Mouse (Mus musculus) forebrain, embryonic 14.5 days (tissue): ENCODE results near the gene Stx3. TPM values are rescaled to one million over a fixed set of nuclear protein-coding genes. Genes with fewer than 3 reads are reported as not detected.

Experiments used
- ATAC-seq: fragments of 200-750 bp; cut with Nextera tagmentation; 2 replicates; pipeline ENCODE4 v1.8.0; 2017; ENCODE audit warnings: mild to moderate bottlenecking, moderate library complexity
- DNase-seq: peaks from one replicate; pipeline ENCODE4 v3.0.0-alpha.2; 2015; ENCODE audit warnings: low spot score
- H3K27ac ChIP-seq: fragments of 300-500 bp; sonication (generic); 2 replicates; pipeline ENCODE4 v1.5.1; 2014; ENCODE audit warnings: low read depth, mild to moderate bottlenecking, control low read depth, low read length, moderate library complexity
- H3K27me3 ChIP-seq: fragments of 300-500 bp; sonication (generic); replicated peaks from 2 replicates; pipeline ENCODE4 v1.6.1; 2014; ENCODE audit warnings: low read length, control low read depth, mixed read lengths; ENCODE audit not compliant: control insufficient read depth, insufficient read depth
- H3K36me3 ChIP-seq: fragments of 300-500 bp; sonication (generic); 2 replicates; pipeline ENCODE4 v1.6.1; 2014; ENCODE audit warnings: low read length, control low read depth; ENCODE audit not compliant: control insufficient read depth, insufficient read depth
- H3K4me1 ChIP-seq: fragments of 300-500 bp; sonication (generic); 2 replicates; pipeline ENCODE4 v1.6.1; 2014; ENCODE audit warnings: antibody characterized with exemption, low read length, control low read depth; ENCODE audit not compliant: control insufficient read depth, insufficient read depth
- H3K4me2 ChIP-seq: fragments of 300-500 bp; sonication (generic); 2 replicates; pipeline ENCODE4 v1.6.1; 2014; ENCODE audit warnings: mild to moderate bottlenecking, control low read depth, low read length
- H3K4me3 ChIP-seq: fragments of 300-500 bp; sonication (generic); 2 replicates; pipeline ENCODE4 v1.5.1; 2014; ENCODE audit warnings: low read depth, low read length, control low read depth
- H3K9ac ChIP-seq: fragments of 300-500 bp; sonication (generic); 2 replicates; pipeline ENCODE4 v1.6.1; 2014; ENCODE audit warnings: mild to moderate bottlenecking, low read length, control low read depth, moderate library complexity
- H3K9me3 ChIP-seq: fragments of 300-500 bp; sonication (generic); replicated peaks from 2 replicates; pipeline ENCODE4 v1.6.1; 2016; ENCODE audit warnings: low read length, control low read depth, mixed read lengths; ENCODE audit not compliant: control insufficient read depth
- WGBS: fragments of 180-500 bp; shearing (Covaris S2); extraction: QIAGEN DNeasy Blood & Tissue Kit; methylation state at CpG from one replicate; pipeline ENCODE4 v1.1.7; 2014; 5-methylcytosine and 5-hydroxymethylcytosine counted together
- polyA plus RNA-seq: library from polyadenylated mRNA; unstranded; fragments of >200 nt; fragmentation: Nextera tagmentation; extraction: Ambion mirVana; gene quantifications from 2 replicates; pipeline ENCODE4 v1.2.1, GENCODE M21; 2014

Gene Stx3
- 11.8 and 14.5 TPM in 2 replicates for polyA plus RNA-seq

DNA sequence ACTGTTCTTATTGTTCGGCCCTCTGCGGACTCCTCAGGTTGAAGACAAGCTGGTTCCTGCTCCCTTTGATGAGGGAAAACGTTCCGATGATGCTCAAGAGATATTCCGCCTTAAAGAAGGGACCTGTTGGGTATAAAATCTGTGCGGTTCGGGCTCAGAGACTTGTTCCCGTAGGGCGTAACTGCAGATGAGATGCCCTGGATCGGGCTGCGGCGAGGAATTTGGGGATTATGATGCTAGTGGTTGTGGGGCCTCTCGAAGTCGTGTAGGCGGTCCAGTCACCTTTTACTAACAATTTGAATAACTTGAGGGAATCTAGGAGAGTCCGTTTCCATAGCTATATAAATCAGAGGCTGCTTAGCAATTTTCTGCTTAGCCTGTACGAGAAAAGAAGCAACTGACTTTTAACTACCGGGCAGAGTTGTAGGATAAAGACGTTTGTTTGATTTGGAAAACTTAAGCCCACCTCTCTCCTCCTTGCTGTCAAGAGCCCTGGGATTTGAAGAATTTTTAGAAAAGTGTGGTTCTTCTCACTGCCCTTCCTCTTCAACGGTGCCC, at the start of gene Stx3:
Gene Stx3, minus strand, starts transcription at position 261 of the 558 bp plus-strand sequence.
- H3K4me2 ChIP-seq = peak within 1 kb of the TSS; percentile 97
- peak; percentile 21 for ATAC-seq
- peak; percentile 29 for DNase-seq
- peak within 1 kb of the TSS; percentile 66 for H3K4me3 ChIP-seq
- H3K9me3 ChIP-seq = no peaks in the 10 kb centered on the region
- WGBS = under 1% methylated on average over 20 of the region's 20 CpGs
- H3K4me1 ChIP-seq = 0 out of 2 replicates have a peak, but pooled peaks cover 8% of the 10 kb centered on the region
- H3K27ac ChIP-seq = no peak within 1 kb of the TSS
- H3K9ac ChIP-seq = peak within 1 kb of the TSS; percentile 68
- H3K36me3 ChIP-seq = no peaks in the 10 kb centered on the region
- H3K27me3 ChIP-seq = peaks cover 26% of the 10 kb centered on the region

DNA sequence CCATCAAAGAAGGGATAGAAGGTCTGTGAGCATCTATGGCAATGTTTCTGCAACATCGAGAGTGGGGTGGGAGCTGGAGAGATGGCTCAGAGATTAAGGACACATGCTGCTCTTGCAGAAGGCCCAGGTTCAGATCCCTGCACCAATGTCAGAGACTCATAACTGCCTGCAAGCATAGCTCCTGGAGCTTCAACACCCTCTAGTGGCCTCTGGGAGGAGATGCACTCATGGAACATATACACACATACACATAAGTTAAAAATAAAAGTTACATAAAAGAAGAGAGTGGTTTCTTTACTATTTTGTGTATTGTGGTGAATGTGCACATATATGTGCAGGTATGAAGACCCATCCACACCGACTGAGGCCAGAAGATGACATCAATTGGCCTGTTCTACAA, 48.6 kb upstream of the Stx3 start:
- Histone ChIP-seq H3K27ac (no peak overlapping the region), H3K4me2 (no peak overlapping the region), H3K36me3 (no peaks in the 10 kb centered on the region), H3K9ac (no peak overlapping the region), H3K9me3 (no peaks in the 10 kb centered on the region; the same call in 1 of the 2 replicates), H3K4me1 (no peaks in the 10 kb centered on the region), H3K4me3 (no peak overlapping the region), H3K27me3 (no peaks in the 10 kb centered on the region)
- ATAC-seq (no peak), DNase-seq (no peak)
- 85% methylated on average over 2 of the region's 2 CpGs for whole genome bisulfite sequencing

DNA sequence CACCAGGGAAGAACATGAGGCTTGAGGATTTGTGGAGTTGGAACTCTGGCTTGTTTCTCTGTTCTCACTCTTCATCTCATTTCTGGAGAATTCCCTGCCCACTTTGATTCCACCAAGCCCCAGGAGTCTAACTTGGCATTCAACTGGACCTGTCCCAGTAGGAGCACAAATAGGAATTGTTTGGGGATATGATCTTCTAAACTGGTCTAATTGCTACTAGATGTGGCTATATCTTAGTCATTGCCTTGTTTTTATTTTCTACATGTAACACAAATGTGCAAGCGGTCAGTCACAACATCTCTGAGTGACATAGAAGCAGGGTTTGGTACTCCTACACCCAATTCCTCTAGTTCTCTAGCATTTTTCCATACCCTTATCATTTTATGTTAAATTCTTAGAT, 41.8 kb upstream of the Stx3 start, which contains the start of gene Olfr1418:
Gene Olfr1418, minus strand, starts transcription at position 101 of the 400 bp plus-strand sequence.
- no peak within 1 kb of the TSS for H3K4me2 ChIP-seq
- H3K4me3 ChIP-seq = no peak within 1 kb of the TSS
- 95% methylated on average over 1 of the region's 1 CpGs for WGBS
- no peaks in the 10 kb centered on the region for H3K36me3 ChIP-seq
- no peak within 1 kb of the TSS for H3K27ac ChIP-seq
- H3K27me3 ChIP-seq = no peaks in the 10 kb centered on the region
- no peak within 1 kb of the TSS for H3K9ac ChIP-seq
- no peaks in the 10 kb centered on the region; the same call in 1 of the 2 replicates for H3K9me3 ChIP-seq
- DNase-seq (no peak), ATAC-seq (no peak)
- H3K4me1 ChIP-seq = no peaks in the 10 kb centered on the region

DNA sequence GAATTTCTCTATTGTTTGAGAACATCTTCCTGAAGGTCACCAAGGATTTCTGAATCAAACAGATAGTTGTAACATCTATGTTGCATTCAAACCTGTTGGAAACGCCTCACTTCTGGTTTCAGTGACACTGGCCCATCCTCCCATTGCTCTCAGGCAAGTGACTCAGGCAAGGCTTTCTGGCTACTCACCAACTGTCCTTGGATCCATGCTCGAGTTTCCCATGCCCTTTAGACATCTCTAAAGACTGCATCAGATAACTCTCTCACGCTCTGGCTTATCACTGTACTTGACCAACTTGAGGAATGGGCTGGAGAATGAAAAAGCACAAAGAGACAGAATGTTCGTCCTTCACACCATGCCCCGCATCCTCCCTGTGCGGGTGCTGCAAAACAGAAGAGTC, 37.3 kb upstream of the Stx3 start:
- no peaks in the 10 kb centered on the region for H3K27me3 ChIP-seq
- DNase-seq = no peak
- 82% methylated on average over 6 of the region's 6 CpGs for WGBS

DNA sequence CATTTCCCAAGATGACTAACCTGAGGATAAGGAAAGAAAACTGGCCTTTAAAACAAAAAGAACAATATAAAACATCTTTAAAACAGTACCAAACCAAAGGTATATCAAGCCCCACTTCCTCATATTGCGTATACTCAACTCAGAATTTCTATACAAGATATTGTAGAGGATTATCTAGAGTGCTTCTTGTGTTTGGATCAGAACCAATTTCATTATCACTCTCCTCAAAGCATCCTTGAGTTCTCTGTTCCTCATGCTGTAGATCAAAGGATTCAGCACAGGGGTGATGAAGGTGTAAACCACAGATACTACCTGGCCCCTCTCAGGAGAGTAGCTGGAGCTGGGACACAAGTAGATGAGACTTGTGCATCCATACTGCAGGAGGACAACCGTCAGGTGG, 35.6 kb upstream of the Stx3 start:
- Histone ChIP-seq H3K4me2 (no peak overlapping the region), H3K36me3 (no peaks in the 10 kb centered on the region), H3K27ac (no peak overlapping the region), H3K9me3 (no peaks in the 10 kb centered on the region), H3K4me1 (no peaks in the 10 kb centered on the region), H3K9ac (no peak overlapping the region), H3K27me3 (no peaks in the 10 kb centered on the region), H3K4me3 (no peak overlapping the region)
- WGBS = 91% methylated on average over 2 of the region's 2 CpGs
- DNase-seq (no peak), ATAC-seq (no peak)

More for the DNA sequence above, 37.3 kb upstream of the Stx3 start:
- no peaks in the 10 kb centered on the region for H3K36me3 ChIP-seq
- H3K4me1 ChIP-seq = no peaks in the 10 kb centered on the region
- no peak overlapping the region for H3K27ac ChIP-seq
- H3K4me3 ChIP-seq = no peak overlapping the region
- H3K9me3 ChIP-seq = no peaks in the 10 kb centered on the region
- no peak overlapping the region for H3K4me2 ChIP-seq
- ATAC-seq = no peak
- no peak overlapping the region for H3K9ac ChIP-seq

DNA sequence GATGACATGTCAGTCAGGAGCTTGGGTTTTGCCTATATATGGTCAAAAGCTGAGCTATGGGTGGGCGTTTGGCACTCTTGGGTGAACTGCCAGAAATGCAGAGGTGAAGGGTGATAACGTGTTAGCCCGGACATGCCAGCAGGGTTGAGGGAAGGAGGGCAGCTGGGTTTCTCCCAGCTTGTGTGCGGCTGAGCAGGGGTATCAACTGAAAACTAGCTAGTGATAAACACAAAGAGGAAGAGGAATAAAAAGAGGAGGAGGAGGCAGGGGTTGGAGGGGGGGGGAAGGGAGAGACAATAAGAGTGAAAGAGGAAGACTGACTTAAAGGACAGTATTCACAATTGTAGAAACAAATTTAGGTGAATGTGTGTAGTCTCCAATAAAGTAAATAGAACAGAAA, 33.4 kb upstream of the Stx3 start:
- Histone ChIP-seq H3K4me1 (no peaks in the 10 kb centered on the region), H3K9ac (no peak overlapping the region), H3K27ac (no peak overlapping the region), H3K4me3 (no peak overlapping the region), H3K9me3 (no peaks in the 10 kb centered on the region), H3K27me3 (no peaks in the 10 kb centered on the region), H3K36me3 (no peaks in the 10 kb centered on the region), H3K4me2 (no peak overlapping the region)
- ATAC-seq = no peak
- WGBS = 72% methylated on average over 4 of the region's 4 CpGs
- DNase-seq = no peak

DNA sequence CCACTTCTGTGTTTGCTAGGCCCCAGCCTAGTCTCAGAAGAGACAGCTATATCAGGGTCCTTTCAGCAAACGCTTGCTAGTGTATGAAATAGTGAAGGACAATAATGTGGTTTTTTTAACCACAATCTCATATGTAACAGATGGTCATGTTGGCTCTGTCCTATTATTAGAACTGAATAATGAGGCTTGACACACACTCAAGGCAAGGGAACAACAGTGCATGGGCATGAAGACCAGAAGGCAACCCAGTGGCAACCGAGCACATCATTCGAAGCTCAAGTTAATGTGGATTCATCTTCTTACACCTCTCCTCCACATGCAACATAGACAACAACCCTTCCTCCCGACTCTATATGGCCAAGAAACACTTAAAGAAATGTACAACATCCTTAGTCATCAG, 27.1 kb upstream of the Stx3 start:
- no peak overlapping the region for H3K27ac ChIP-seq
- 84% methylated on average over 4 of the region's 4 CpGs for WGBS
- H3K36me3 ChIP-seq = no peaks in the 10 kb centered on the region
- H3K27me3 ChIP-seq = no peaks in the 10 kb centered on the region
- no peaks in the 10 kb centered on the region for H3K4me1 ChIP-seq
- H3K9ac ChIP-seq = no peak overlapping the region
- ATAC-seq (no peak), DNase-seq (no peak)
- no peak overlapping the region for H3K4me3 ChIP-seq
- no peak overlapping the region for H3K4me2 ChIP-seq
- no peaks in the 10 kb centered on the region for H3K9me3 ChIP-seq

DNA sequence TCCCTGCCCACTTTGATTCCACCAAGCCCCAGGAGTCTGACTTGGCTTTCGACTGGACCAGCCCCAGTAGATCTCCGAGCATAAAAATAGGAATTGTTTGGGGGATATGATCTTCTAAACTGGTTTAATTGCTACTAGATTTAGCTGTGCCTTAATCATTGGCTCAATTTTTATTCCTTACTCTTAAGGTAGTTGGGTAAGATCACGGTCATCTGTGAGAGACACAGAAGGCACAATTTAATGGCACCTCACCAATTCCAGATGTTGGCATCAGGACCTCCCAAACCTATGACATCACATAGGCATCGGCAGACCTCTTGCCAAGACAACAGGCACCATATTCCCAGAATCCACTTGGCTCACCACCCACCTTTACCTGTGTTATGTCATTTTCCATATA, 19.9 kb upstream of the Stx3 start, which contains the start of gene Olfr1417:
Gene Olfr1417, minus strand, starts transcription at position 101 of the 400 bp plus-strand sequence.
- WGBS = 88% methylated on average over 4 of the region's 4 CpGs
- Histone ChIP-seq H3K9ac (no peak within 1 kb of the TSS), H3K9me3 (no peaks in the 10 kb centered on the region), H3K27ac (no peak within 1 kb of the TSS), H3K4me2 (no peak within 1 kb of the TSS), H3K27me3 (no peaks in the 10 kb centered on the region), H3K36me3 (no peaks in the 10 kb centered on the region), H3K4me1 (no peaks in the 10 kb centered on the region), H3K4me3 (no peak within 1 kb of the TSS)
- DNase-seq (no peak), ATAC-seq (no peak)

DNA sequence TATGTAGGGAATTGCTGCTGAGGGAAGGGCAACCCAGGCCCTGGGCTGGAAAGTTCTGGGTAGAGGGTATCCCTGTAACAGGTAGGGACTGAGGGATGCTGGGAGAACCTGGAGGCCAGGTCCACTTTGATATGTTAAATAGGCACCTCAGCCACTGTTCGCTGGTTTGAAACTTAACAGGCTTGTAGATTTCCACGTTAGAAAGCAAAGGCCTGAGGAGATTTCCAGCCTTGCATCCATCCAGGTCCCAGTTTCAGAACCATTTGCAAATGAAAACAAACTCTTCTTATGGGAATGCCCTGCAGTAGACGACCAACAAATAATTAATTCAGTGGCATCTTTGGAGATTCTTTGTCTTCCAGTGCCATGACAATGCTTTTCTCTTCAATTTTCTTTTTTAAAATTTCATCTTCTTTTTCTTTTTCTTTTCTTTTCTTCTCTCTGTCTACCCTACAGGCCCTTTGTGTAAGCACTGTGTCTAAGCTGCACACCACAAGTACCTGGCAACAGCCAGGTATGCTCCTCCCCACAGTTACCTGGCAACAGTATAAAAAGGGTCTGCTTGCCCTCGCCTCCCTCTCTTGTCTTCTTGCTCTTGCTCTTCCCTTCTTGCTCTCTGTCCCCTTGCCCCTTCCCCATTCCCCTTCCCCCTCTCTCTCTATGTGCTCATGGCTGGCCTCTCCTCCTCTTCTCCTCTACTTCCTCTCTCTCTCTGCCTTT, 4.3 kb upstream of the Stx3 start:
- DNase-seq (no peak), ATAC-seq (no peak)
- no peak overlapping the region for H3K4me3 ChIP-seq
- H3K4me2 ChIP-seq = no peak overlapping the region
- WGBS = 20% methylated on average over 4 of the region's 4 CpGs
- H3K9ac ChIP-seq = no peak overlapping the region
- no peaks in the 10 kb centered on the region for H3K36me3 ChIP-seq
- H3K27me3 ChIP-seq = peaks cover 15% of the 10 kb centered on the region
- no peaks in the 10 kb centered on the region for H3K9me3 ChIP-seq
- H3K4me1 ChIP-seq = 0 out of 2 replicates have a peak, but pooled peaks cover 8% of the 10 kb centered on the region
- no peak overlapping the region for H3K27ac ChIP-seq
